Mouse (Mus musculus): ENCODE measurements around the gene Pter.

DNA sequence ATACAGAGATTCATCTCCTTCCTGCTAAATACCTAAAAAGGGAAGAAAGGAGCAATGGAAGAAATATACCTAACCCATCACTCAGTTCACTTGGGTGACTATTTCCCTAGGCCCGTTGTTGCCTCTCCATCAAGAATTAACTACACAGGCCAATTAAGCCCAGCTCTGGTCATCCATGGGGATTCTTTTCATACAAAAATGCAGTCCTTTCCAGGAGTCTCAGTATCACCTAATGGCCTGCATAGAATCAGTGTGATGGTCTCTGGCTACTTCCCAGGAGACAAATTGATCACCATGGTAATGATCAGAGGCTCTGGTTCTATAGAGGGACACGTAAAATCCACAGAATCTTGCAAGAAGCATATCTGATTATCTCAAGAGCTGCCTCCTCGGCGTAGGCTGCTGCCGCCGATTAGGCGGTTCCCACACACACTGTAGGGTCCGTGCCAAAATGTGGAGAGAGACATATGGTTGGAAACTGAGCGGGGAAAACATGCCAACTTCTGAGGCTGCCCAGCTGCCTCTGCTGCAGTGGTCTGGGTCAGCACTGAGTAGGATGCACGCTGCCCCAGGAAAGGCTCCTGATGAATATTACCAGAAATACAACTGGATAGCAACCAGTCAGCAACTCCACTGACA is 40.4 kb upstream of the Pter start:
- no peak for TF ChIP-seq CTCF (IDR thresholded peaks at IDR 0.05; ENCODE audit: low read depth)
- no peak for TF ChIP-seq EP300 (IDR thresholded peaks at IDR 0.05; ENCODE audit: low read depth)
